Mouse (Mus musculus) heart, postnatal 0 days (tissue): ENCODE measurements around the gene Slc26a1. TPM values are rescaled to one million over a fixed set of nuclear protein-coding genes. Genes with fewer than 3 reads are reported as not detected.

Experiments
- ATAC-seq: fragments of 200-750 bp; cut with Nextera tagmentation; 2 replicates; pipeline ENCODE4 v1.8.0; 2017; ENCODE audit warnings: low read depth, moderate number of reproducible peaks, moderate library complexity; ENCODE audit not compliant: insufficient read depth
- DNase-seq: peaks from one replicate; pipeline ENCODE4 v3.0.0-alpha.2; 2016; ENCODE audit warnings: low spot score
- H3K27ac ChIP-seq: fragments of 300-500 bp; sonication (generic); 2 replicates; pipeline ENCODE4 v1.5.1; 2014; ENCODE audit warnings: low read depth, mild to moderate bottlenecking
- H3K27me3 ChIP-seq: fragments of 300-500 bp; sonication (generic); 2 replicates; pipeline ENCODE4 v1.6.1; 2014; ENCODE audit warnings: low read length, mixed read lengths; ENCODE audit not compliant: control insufficient read depth, insufficient read depth
- H3K36me3 ChIP-seq: fragments of 300-500 bp; sonication (generic); replicated peaks from 2 replicates; pipeline ENCODE4 v1.6.1; 2014; ENCODE audit warnings: low read length, mixed read lengths; ENCODE audit not compliant: control insufficient read depth, insufficient read depth
- H3K4me1 ChIP-seq: fragments of 300-500 bp; sonication (generic); 2 replicates; pipeline ENCODE4 v1.6.1; 2014; ENCODE audit warnings: antibody characterized with exemption; ENCODE audit not compliant: control insufficient read depth, insufficient read depth
- H3K4me2 ChIP-seq: fragments of 300-500 bp; sonication (generic); 2 replicates; pipeline ENCODE4 v1.6.1; 2014; ENCODE audit warnings: low read depth, mild to moderate bottlenecking, low read length, moderate library complexity
- H3K4me3 ChIP-seq: fragments of 300-500 bp; sonication (generic); 2 replicates; pipeline ENCODE4 v1.5.1; 2014; ENCODE audit warnings: low read depth, low read length
- H3K9ac ChIP-seq: fragments of 300-500 bp; sonication (generic); replicated peaks from 2 replicates; pipeline ENCODE4 v1.6.1; 2014; ENCODE audit warnings: low read depth, low read length, mixed read lengths
- H3K9me3 ChIP-seq: fragments of 300-500 bp; sonication (generic); replicated peaks from 2 replicates; pipeline ENCODE4 v1.6.1; 2016; ENCODE audit warnings: low read length; ENCODE audit not compliant: control insufficient read depth
- CTCF ChIP-seq: IDR thresholded peaks from 2 replicates; pipeline ENCODE4 v1.5.1; 2016; ENCODE audit warnings: antibody characterized with exemption, control low read depth, low read depth
- EP300 ChIP-seq: IDR thresholded peaks from 2 replicates; pipeline ENCODE4 v1.6.1; 2016; ENCODE audit warnings: antibody characterized with exemption, low read depth
- WGBS: fragments of 180-500 bp; shearing (Covaris S2); extraction: QIAGEN DNeasy Blood & Tissue Kit; methylation state at CpG from one replicate; pipeline ENCODE4 v1.1.7; 2014; 5-methylcytosine and 5-hydroxymethylcytosine counted together
- polyA plus RNA-seq: library from polyadenylated mRNA; unstranded; fragments of >200 nt; fragmentation: Nextera tagmentation; extraction: Ambion mirVana; gene quantifications from 2 replicates; pipeline ENCODE4 v1.2.1, GENCODE M21; 2015
- total RNA-seq: library from RNA; depleted of rRNA; stranded (reverse); fragments of >200 nt; gene quantifications from 2 replicates; pipeline ENCODE4 v1.2.3, GENCODE M21; 2014; ENCODE audit warnings: low replicate concordance

Slc26a1 gene
- total and polyA plus RNA-seq, 2 experiments from 2014 or later, result 0.08 to 0.23 TPM

DNA sequence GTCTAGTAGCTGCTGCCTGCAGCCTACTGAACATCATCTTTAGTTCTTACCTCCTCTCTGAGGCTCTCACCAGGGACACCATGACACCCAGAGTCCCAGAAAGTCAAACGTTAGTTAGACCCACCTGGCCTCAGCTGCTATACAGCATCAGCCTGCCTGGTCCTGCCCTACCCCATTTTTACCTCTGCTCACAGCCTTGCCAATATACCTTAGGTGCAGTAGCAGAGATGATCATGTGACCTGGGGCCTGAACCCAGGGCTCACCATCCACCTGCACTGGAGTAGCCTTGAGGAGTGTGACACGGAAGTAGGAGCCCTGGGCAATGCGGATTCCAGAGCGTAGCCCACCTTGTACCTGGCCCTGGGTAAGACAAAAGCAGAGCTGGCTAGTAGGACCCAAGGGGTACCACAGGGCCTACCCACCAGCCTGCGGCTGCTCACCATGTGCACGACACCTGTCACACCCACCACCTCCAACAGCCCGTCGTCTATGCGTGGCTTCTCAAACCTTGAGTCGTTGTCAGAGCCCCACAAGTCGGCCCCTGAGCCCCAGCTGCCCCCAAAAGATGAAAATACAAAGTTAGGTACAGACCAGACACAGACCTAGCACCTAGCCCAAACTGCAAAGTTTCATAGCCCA, 26.3 kb downstream of the Slc26a1 start:
- Histone ChIP-seq H3K9ac (no peak overlapping the region), H3K4me2 (no peak overlapping the region), H3K4me3 (no peak overlapping the region), H3K36me3 (peaks cover 73% of the 10 kb centered on the region), H3K27me3 (no peaks in the 10 kb centered on the region), H3K27ac (no peak overlapping the region), H3K9me3 (no peaks in the 10 kb centered on the region), H3K4me1 (no peaks in the 10 kb centered on the region)
- TF ChIP-seq CTCF (no peak), EP300 (no peak)
- ATAC-seq (no peak), DNase-seq (no peak)
- WGBS, result 89% methylated on average over 11 of the region's 11 CpGs

DNA sequence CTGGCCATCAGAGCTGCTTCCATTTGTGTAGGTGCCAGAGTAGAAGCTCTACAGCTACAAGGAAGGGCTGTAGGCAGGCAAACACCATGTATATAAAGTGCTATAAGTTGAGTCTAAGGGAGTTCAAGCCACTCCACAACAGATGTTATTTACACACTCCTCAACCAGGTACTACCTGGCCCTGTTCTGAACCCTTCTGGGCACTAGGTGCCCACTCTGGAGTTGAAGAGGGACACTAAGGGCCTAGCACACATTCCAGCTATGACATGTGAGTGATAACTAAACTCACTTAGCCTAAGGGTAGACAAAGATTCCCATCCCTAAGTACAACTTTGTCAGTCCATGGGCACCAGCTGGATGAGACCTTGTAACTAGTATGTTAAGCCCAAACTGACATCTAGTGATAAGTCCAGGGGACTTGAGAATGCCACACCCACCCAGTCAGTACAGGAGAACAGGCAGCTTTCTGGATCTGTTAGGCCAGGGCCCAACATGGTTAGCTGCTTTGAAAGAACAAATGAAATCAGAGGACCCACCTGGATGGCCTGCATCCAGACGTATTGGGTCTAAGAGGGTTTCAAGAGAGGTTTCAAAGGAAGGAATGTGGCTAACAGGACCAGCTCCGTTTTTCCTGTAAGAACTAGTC, 27.4 kb downstream of the Slc26a1 start:
- no peak for TF ChIP-seq CTCF
- Histone ChIP-seq H3K9me3 (no peaks in the 10 kb centered on the region), H3K4me3 (no peak overlapping the region), H3K4me2 (no peak overlapping the region), H3K36me3 (peaks cover 66% of the 10 kb centered on the region), H3K27me3 (no peaks in the 10 kb centered on the region), H3K4me1 (no peaks in the 10 kb centered on the region), H3K9ac (no peak overlapping the region), H3K27ac (no peak overlapping the region)
- DNase-seq (no peak), ATAC-seq (no peak)
- 78% methylated on average over 2 of the region's 2 CpGs for WGBS

DNA sequence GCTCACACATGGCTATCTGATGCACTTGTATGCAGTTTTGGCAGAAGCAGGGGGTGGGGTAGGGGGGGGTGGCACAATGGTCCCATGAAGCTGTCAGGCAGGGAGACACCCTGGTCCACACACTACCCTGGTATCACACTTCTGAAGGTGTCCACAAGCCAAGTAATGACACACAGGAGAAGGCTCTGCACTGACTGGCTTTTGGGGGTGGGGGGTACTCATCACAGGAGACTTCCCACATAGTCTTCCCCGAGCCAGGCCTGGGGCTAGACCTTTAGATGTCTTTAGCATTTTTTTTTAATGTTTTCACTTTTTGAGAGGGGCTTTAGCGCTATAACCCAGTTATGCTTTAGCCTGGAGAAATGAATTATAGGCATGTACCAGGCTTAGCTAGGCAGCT, 28.1 kb downstream of the Slc26a1 start:
- Histone ChIP-seq H3K9me3 (no peaks in the 10 kb centered on the region), H3K27ac (no peak overlapping the region), H3K9ac (no peak overlapping the region), H3K4me2 (no peak overlapping the region), H3K4me3 (no peak overlapping the region), H3K4me1 (no peaks in the 10 kb centered on the region), H3K27me3 (no peaks in the 10 kb centered on the region), H3K36me3 (peaks cover 64% of the 10 kb centered on the region)
- TF ChIP-seq CTCF (no peak), EP300 (no peak)
- ATAC-seq (no peak), DNase-seq (no peak)
- 89% methylated on average over 2 of the region's 2 CpGs for WGBS

DNA sequence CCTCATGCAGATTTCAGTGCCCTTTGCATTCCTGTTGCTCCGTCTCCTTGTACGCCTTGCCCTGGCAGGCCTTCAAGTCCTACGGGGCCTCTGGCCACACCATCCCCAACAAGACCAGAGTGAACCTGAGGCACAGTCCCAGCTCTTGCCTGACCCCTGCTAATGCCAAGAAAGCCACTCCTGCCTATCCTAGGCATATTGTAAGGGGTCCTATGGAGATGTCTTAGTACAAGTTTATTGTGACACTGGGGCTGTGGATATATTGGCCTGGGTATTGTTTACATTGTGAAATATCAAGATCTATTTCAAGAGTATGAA, 29.1 kb downstream of the Slc26a1 start:
- Histone ChIP-seq H3K4me1 (no peaks in the 10 kb centered on the region), H3K4me2 (no peak overlapping the region), H3K36me3 (peaks cover 63% of the 10 kb centered on the region), H3K27ac (no peak overlapping the region), H3K9ac (no peak overlapping the region), H3K9me3 (no peaks in the 10 kb centered on the region), H3K27me3 (no peaks in the 10 kb centered on the region), H3K4me3 (no peak overlapping the region)
- DNase-seq (no peak), ATAC-seq (no peak)
- WGBS, result 74% methylated on average over 3 of the region's 3 CpGs
- TF ChIP-seq EP300 (no peak), CTCF (no peak)

DNA sequence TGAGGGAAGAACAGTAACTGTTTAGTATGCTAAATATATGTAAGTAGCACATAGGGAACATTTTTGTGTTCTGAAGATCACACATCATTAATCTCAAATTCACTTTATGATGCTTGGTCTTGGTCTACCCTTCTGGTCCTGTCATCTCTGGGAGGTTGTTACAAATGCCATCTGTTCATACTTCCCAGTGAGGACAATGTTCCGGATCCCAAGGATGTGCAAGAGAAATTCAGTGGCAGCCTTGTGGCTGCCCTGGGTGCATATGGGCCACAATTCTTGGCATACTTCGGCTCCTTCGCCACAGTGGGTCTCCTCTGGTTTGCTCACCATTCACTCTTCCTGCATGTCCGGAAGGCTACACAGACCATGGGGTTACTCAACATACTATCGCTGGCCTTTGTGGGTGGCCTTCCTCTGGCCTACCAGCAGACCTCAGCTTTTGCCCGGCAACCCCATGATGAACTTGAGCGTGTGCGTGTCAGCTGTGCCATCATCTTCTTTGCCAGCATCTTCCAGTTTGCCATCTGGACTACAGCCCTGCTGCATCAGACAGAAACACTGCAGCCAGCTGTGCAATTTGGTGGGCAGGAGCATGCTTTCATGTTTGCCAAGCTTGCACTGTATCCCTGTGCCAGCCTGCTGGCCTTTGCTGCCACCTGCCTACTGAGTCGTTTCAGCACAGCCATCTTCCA, 29.6 kb downstream of the Slc26a1 start:
- TF ChIP-seq EP300, result no peak
- TF ChIP-seq CTCF, result peak; percentile 14
- Histone ChIP-seq H3K36me3 (peaks cover 61% of the 10 kb centered on the region), H3K9ac (no peak overlapping the region), H3K27me3 (no peaks in the 10 kb centered on the region), H3K27ac (no peak overlapping the region), H3K4me3 (no peak overlapping the region), H3K4me1 (no peaks in the 10 kb centered on the region), H3K4me2 (no peak overlapping the region), H3K9me3 (no peaks in the 10 kb centered on the region)
- DNase-seq (no peak), ATAC-seq (no peak)
- WGBS, result 89% methylated on average over 9 of the region's 9 CpGs
